Comparison of ENCODE assay signal across 9 mouse cellular contexts in genomic region chr3:38849536-38849935, GRCm38 (mm10). TPM values are rescaled to one million over a fixed set of nuclear protein-coding genes. Genes with fewer than 3 reads are reported as not detected.
A peak's percentile ranks its signal among the peaks of the same experiment; 100 is the strongest.
DNase-seq lines count a peak whose midpoint lies in the region; ATAC-seq and TF ChIP-seq lines count a peak whose summit lies in the region.
"Had no signal": no experiment of that assay in that cellular context is flagged by ENCODE, and none has a peak within 500 bp of the region (broad histone marks: within the 10 kb centered on the region; RNA-seq: fewer than 3 reads in every experiment).

No protein-coding gene starts in this region.

- peak; percentile 40 to 75 for TF ChIP-seq CTCF in CH12.LX (conservative IDR thresholded peaks at IDR 0.05 in 1 of 2, IDR thresholded peaks at IDR 0.05 in 1 of 2; ENCODE audit: low read depth in 2 of 2, low read length in 2 of 2)

- peak; percentile 87 for TF ChIP-seq RAD21 in CH12.LX (IDR thresholded peaks at IDR 0.05; ENCODE audit: low read depth, low read length)

- H3K36me3 ChIP-seq in heart, embryonic 10.5 days = no peaks in the 10 kb centered on the region
- H3K36me3 ChIP-seq in CH12.LX (replicated peaks in 1 of 2; ENCODE audit: control insufficient read depth in 1 of 2, insufficient read depth in 1 of 2, low read length in 1 of 2) = no peaks in the 10 kb centered on the region
- H3K36me3 ChIP-seq in midbrain, embryonic 14.5 days (ENCODE audit: control insufficient read depth, insufficient read depth, low read length) = no peaks in the 10 kb centered on the region
- H3K36me3 ChIP-seq: liver, embryonic 13.5 days had no signal

- in situ Hi-C loops in CH12.LX (cut with MboI; ENCODE audit: low pct_ligation_motif_present, low pct_unique_long_range_greater_than_20kb, low sequenced_read_pairs) = no loop called here

- no peak for TF ChIP-seq POLR2A in CH12.LX (IDR thresholded peaks at IDR 0.05; ENCODE audit: low read depth, low read length)

- peak; percentile 7 to 49 for DNase-seq in heart, adult 9 months (ENCODE audit: low spot score in 2 of 2)
- no peak for DNase-seq in heart, embryonic 10.5 days (ENCODE audit: low spot score)
- DNase-seq in CH12.LX (ENCODE audit: extremely low read depth) = peak; percentile 40
- peak; percentile 13 for DNase-seq in cerebellum, adult 11 months
- DNase-seq in forelimb bud, embryonic 11.5 days (ENCODE audit: low read depth, low spot score) = peak; percentile 72
- peak; percentile 11 to 41 for DNase-seq in layer of hippocampus, adult 8-10 months (ENCODE audit: low spot score in 2 of 2)
- peak; percentile 90 for DNase-seq in midbrain, embryonic 14.5 days
- peak; percentile 3 for DNase-seq in yolk sac, embryonic 10.5 days (ENCODE audit: low spot score)
- DNase-seq: liver, embryonic 13.5 days had no signal

- no peak for TF ChIP-seq EP300 in CH12.LX (IDR thresholded peaks at IDR 0.05; ENCODE audit: low read length)

- no peaks in the 10 kb centered on the region for H3K79me2 ChIP-seq in CH12.LX (replicated peaks; ENCODE audit: control insufficient read depth, extremely low read depth, insufficient read depth, poor library complexity, severe bottlenecking)

- H3K27me3 ChIP-seq in heart, embryonic 10.5 days (ENCODE audit: insufficient read depth, poor library complexity, severe bottlenecking) = no peaks in the 10 kb centered on the region
- no peaks in the 10 kb centered on the region for H3K27me3 ChIP-seq in CH12.LX (replicated peaks)
- no peaks in the 10 kb centered on the region for H3K27me3 ChIP-seq in midbrain, embryonic 14.5 days (ENCODE audit: control insufficient read depth, insufficient read depth, low read length)
- H3K27me3 ChIP-seq: liver, embryonic 13.5 days had no signal

- H3K4me1 ChIP-seq in heart, embryonic 10.5 days = peaks cover 6% of the 10 kb centered on the region
- peaks cover 0 to 4% of the 10 kb centered on the region in 2 experiments; a peak in 2 of 4 replicates for H3K4me1 ChIP-seq in CH12.LX (ENCODE audit: control insufficient read depth in 1 of 2, insufficient read depth in 2 of 2)
- H3K4me1 ChIP-seq in midbrain, embryonic 14.5 days (ENCODE audit: control insufficient read depth, insufficient read depth, low read length) = peaks cover 5% of the 10 kb centered on the region; the same call in 1 of the 2 replicates
- H3K4me1 ChIP-seq: liver, embryonic 13.5 days had no signal

- WGBS in heart, embryonic 10.5 days = 34% methylated on average over 6 of the region's 6 CpGs
- WGBS in midbrain, embryonic 14.5 days = 35% methylated on average over 6 of the region's 6 CpGs

- H3K4me2 ChIP-seq in CH12.LX (ENCODE audit: insufficient read depth, low read depth, poor library complexity, severe bottlenecking) = no peak overlapping the region
- no peak overlapping the region for H3K4me2 ChIP-seq in midbrain, embryonic 14.5 days (ENCODE audit: low read length)
- H3K4me2 ChIP-seq: liver, embryonic 13.5 days had no signal

- H3K9me3 ChIP-seq in heart, embryonic 10.5 days = no peaks in the 10 kb centered on the region
- no peaks in the 10 kb centered on the region for H3K9me3 ChIP-seq in CH12.LX (replicated peaks; ENCODE audit: low read length)
- no peaks in the 10 kb centered on the region for H3K9me3 ChIP-seq in midbrain, embryonic 14.5 days (ENCODE audit: control insufficient read depth, low read length)
- H3K9me3 ChIP-seq: liver, embryonic 13.5 days had no signal

- H3K27ac ChIP-seq in heart, embryonic 10.5 days = no peak overlapping the region
- H3K27ac ChIP-seq in CH12.LX (ENCODE audit: insufficient read depth, low read depth) = no peak overlapping the region
- H3K27ac ChIP-seq in midbrain, embryonic 14.5 days (replicated peaks; ENCODE audit: low read depth, low read length) = no peak overlapping the region
- H3K27ac ChIP-seq: liver, embryonic 13.5 days had no signal

- ATAC-seq in midbrain, embryonic 14.5 days (ENCODE audit: low FRiP score, low TSS enrichment) = no peak

- H3K4me3 ChIP-seq in heart, embryonic 10.5 days = no peak overlapping the region
- no peak overlapping the region for H3K4me3 ChIP-seq in CH12.LX (replicated peaks in 1 of 3; ENCODE audit: low read depth in 2 of 3, low read length in 2 of 3, poor library complexity in 1 of 3)
- H3K4me3 ChIP-seq in midbrain, embryonic 14.5 days (replicated peaks; ENCODE audit: low read depth, low read length) = no peak overlapping the region
- H3K4me3 ChIP-seq: liver, embryonic 13.5 days had no signal

- H3K9ac ChIP-seq in CH12.LX (ENCODE audit: insufficient read depth, low read depth) = no peak overlapping the region
- H3K9ac ChIP-seq in midbrain, embryonic 14.5 days (replicated peaks; ENCODE audit: low read length) = no peak overlapping the region
- H3K9ac ChIP-seq: liver, embryonic 13.5 days had no signal

- dilution Hi-C loops in CH12.LX (cut with MboI; ENCODE audit: extremely low pct_ligation_motif_present, extremely low pct_unique_long_range_greater_than_20kb, low sequenced_read_pairs) = no loop called here

TF ChIP-seq in CH12.LX, 34 proteins besides CTCF, POLR2A, EP300 and RAD21:
- TF ChIP-seq ETS1 (conservative IDR thresholded peaks at IDR 0.05; ENCODE audit: low read depth, low read length) = no peak
- peak; percentile 33 for TF ChIP-seq ZC3H11A (IDR thresholded peaks at IDR 0.05; ENCODE audit: low read depth, low read length)
- TF ChIP-seq CHD1 (IDR thresholded peaks at IDR 0.05; ENCODE audit: low read depth, low read length) = no peak
- no peak for TF ChIP-seq BHLHE40 (IDR thresholded peaks at IDR 0.05; ENCODE audit: low read depth, low read length)
- TF ChIP-seq SMC3 (IDR thresholded peaks at IDR 0.05; ENCODE audit: low read depth, low read length) = peak; percentile 66
- no peak for TF ChIP-seq MEF2A (IDR thresholded peaks at IDR 0.05; ENCODE audit: borderline replicate concordance, low read depth, low read length)

RNA-seq across cellular contexts. Expression of gene Fat4, which starts 37.2 kb away (rescaled TPM):
- 2.6 and 3.9 TPM in 2 replicates for polyA plus RNA-seq in heart, embryonic 10.5 days (2016; fragmentation: Nextera tagmentation; extraction: Ambion mirVana)
- total RNA-seq in CH12.LX (2012; rRNA removed) = not detected in 2 replicates
- not detected in 2 replicates for total RNA-seq in CH12.LX (2014; rRNA removed)
- polyA plus RNA-seq in CH12.LX (2012; ENCODE audit: insufficient read length, low read depth) = not detected in 2 replicates
- 10 to 100 TPM; 23.2 to 30.8 (median 25.9) TPM for total RNA-seq in layer of hippocampus, adult 8-10 months (2022)
- 13.4 and 14.6 TPM in 2 replicates for polyA plus RNA-seq in midbrain, embryonic 14.5 days (2014; fragmentation: Nextera tagmentation; extraction: Ambion mirVana)
